Mouse (Mus musculus): ENCODE results near the gene AC170998.1.

GRCm38 (mm10) chr17:28682311-28683084 is 43.4 kb upstream of the AC170998.1 start:
- TF ChIP-seq CTCF (IDR thresholded peaks at IDR 0.05; ENCODE audit: control insufficient read depth, insufficient read depth, low read length) (no peak), POLR2A (IDR thresholded peaks at IDR 0.05; ENCODE audit: borderline replicate concordance, control insufficient read depth, low read depth, low read length) (no peak)

Data from bone marrow, adult 2 months (tissue).